ENCODE assay signal across 14 mouse cellular contexts in genomic region chr4:98098663-98099062, GRCm38 (mm10).
DNase-seq lines count a peak whose midpoint lies in the region; ATAC-seq lines count a peak whose summit lies in the region.
"Had no signal": no experiment of that assay in that cellular context is flagged by ENCODE, and none has a peak within 500 bp of the region (broad histone marks: within the 10 kb centered on the region; RNA-seq: fewer than 3 reads in every experiment).

No protein-coding gene starts in this region.

- H3K27ac ChIP-seq in forebrain, embryonic 13.5 days = peak overlapping the region; percentile 55
- H3K27ac ChIP-seq in forebrain, embryonic 11.5 days (ENCODE audit: low read depth, low read length) = no peak overlapping the region
- peak overlapping the region; percentile 41; the same call in 1 of the 2 replicates for H3K27ac ChIP-seq in hindbrain, embryonic 13.5 days
- H3K27ac ChIP-seq in hindbrain, embryonic 16.5 days (ENCODE audit: low read depth, low read length) = no peak overlapping the region
- no peak overlapping the region for H3K27ac ChIP-seq in liver, embryonic 13.5 days

- no peak for DNase-seq in forebrain, embryonic 11.5 days (ENCODE audit: low spot score)
- peak; percentile 37 for DNase-seq in liver, embryonic 13.5 days
- DNase-seq in ovary, postnatal 36 days (ENCODE audit: low spot score) = no peak
- no peak for DNase-seq in adrenal gland, postnatal 4 days (ENCODE audit: low spot score in 2 of 2)
- DNase-seq: cerebellum, adult 8-10 months; kidney, adult 2 months; lung, postnatal 14 days; right cerebral cortex, adult 18-20 months; thymus, postnatal 14 days had no signal

- no peak overlapping the region for H3K9ac ChIP-seq in forebrain, embryonic 13.5 days
- no peak overlapping the region for H3K9ac ChIP-seq in forebrain, embryonic 11.5 days (ENCODE audit: low read length)
- H3K9ac ChIP-seq in hindbrain, embryonic 13.5 days = no peak overlapping the region
- H3K9ac ChIP-seq in hindbrain, embryonic 16.5 days (ENCODE audit: low read depth, low read length) = no peak overlapping the region
- H3K9ac ChIP-seq in liver, embryonic 13.5 days = no peak overlapping the region

- no peak for ATAC-seq in forebrain, embryonic 13.5 days
- no peak for ATAC-seq in forebrain, embryonic 11.5 days (replicated peaks; ENCODE audit: low FRiP score)
- ATAC-seq in hindbrain, embryonic 13.5 days (ENCODE audit: low FRiP score) = no peak
- no peak for ATAC-seq in hindbrain, embryonic 16.5 days
- peak; percentile 72 for ATAC-seq in common myeloid progenitor, adult 5-6 weeks (replicated peaks; ENCODE audit: low read depth, poor library complexity, severe bottlenecking)
- peak; percentile 99 for ATAC-seq in liver, embryonic 13.5 days (ENCODE audit: low read depth)

- no peaks in the 10 kb centered on the region for H3K27me3 ChIP-seq in forebrain, embryonic 13.5 days
- no peaks in the 10 kb centered on the region for H3K27me3 ChIP-seq in forebrain, embryonic 11.5 days (ENCODE audit: control insufficient read depth, insufficient read depth, low read length)
- no peaks in the 10 kb centered on the region for H3K27me3 ChIP-seq in hindbrain, embryonic 13.5 days
- no peaks in the 10 kb centered on the region for H3K27me3 ChIP-seq in hindbrain, embryonic 16.5 days (replicated peaks; ENCODE audit: control insufficient read depth, insufficient read depth, low read length)
- H3K27me3 ChIP-seq in liver, embryonic 13.5 days = 0 out of 2 replicates have a peak, but pooled peaks cover 4% of the 10 kb centered on the region

- H3K4me3 ChIP-seq in forebrain, embryonic 13.5 days = no peak overlapping the region
- H3K4me3 ChIP-seq in forebrain, embryonic 11.5 days (ENCODE audit: low read depth, low read length) = no peak overlapping the region
- H3K4me3 ChIP-seq in hindbrain, embryonic 13.5 days = no peak overlapping the region
- no peak overlapping the region for H3K4me3 ChIP-seq in hindbrain, embryonic 16.5 days (ENCODE audit: low read length)
- H3K4me3 ChIP-seq in liver, embryonic 13.5 days (replicated peaks) = no peak overlapping the region
- H3K4me3 ChIP-seq: layer of hippocampus, adult 2 months had no signal

- no peaks in the 10 kb centered on the region for H3K9me3 ChIP-seq in forebrain, embryonic 13.5 days (replicated peaks)
- no peaks in the 10 kb centered on the region for H3K9me3 ChIP-seq in forebrain, embryonic 11.5 days (ENCODE audit: control insufficient read depth, low read length)
- H3K9me3 ChIP-seq in hindbrain, embryonic 13.5 days = no peaks in the 10 kb centered on the region
- no peaks in the 10 kb centered on the region for H3K9me3 ChIP-seq in hindbrain, embryonic 16.5 days (ENCODE audit: control insufficient read depth, low read length)
- no peaks in the 10 kb centered on the region for H3K9me3 ChIP-seq in liver, embryonic 13.5 days (replicated peaks)

- H3K4me1 ChIP-seq in forebrain, embryonic 13.5 days = peaks cover 64% of the 10 kb centered on the region
- H3K4me1 ChIP-seq in forebrain, embryonic 11.5 days (replicated peaks; ENCODE audit: control insufficient read depth, insufficient read depth, low read length) = peaks cover 14% of the 10 kb centered on the region
- H3K4me1 ChIP-seq in hindbrain, embryonic 13.5 days (replicated peaks) = peaks cover 57% of the 10 kb centered on the region
- H3K4me1 ChIP-seq in hindbrain, embryonic 16.5 days (ENCODE audit: control insufficient read depth, insufficient read depth, low read depth, low read length) = peaks cover 9% of the 10 kb centered on the region
- H3K4me1 ChIP-seq in liver, embryonic 13.5 days (replicated peaks) = peaks cover 16% of the 10 kb centered on the region

- no peak overlapping the region for H3K4me2 ChIP-seq in forebrain, embryonic 13.5 days
- H3K4me2 ChIP-seq in forebrain, embryonic 11.5 days (ENCODE audit: low read depth, low read length, severe bottlenecking) = no peak overlapping the region
- no peak overlapping the region for H3K4me2 ChIP-seq in hindbrain, embryonic 13.5 days
- no peak overlapping the region for H3K4me2 ChIP-seq in hindbrain, embryonic 16.5 days (ENCODE audit: low read length)
- H3K4me2 ChIP-seq in liver, embryonic 13.5 days = no peak overlapping the region

- 76% methylated on average over 1 of the region's 1 CpGs for WGBS in forebrain, embryonic 13.5 days
- WGBS in forebrain, embryonic 11.5 days = 68% methylated on average over 1 of the region's 1 CpGs
- 79% methylated on average over 1 of the region's 1 CpGs for WGBS in hindbrain, embryonic 13.5 days
- WGBS in hindbrain, embryonic 16.5 days = 67% methylated on average over 1 of the region's 1 CpGs
- 15% methylated on average over 1 of the region's 1 CpGs for WGBS in liver, embryonic 13.5 days (ENCODE audit: insufficient replicate concordance)

- peaks cover 21% of the 10 kb centered on the region; the same call in 1 of the 2 replicates for H3K36me3 ChIP-seq in forebrain, embryonic 13.5 days (ENCODE audit: poor library complexity, severe bottlenecking)
- H3K36me3 ChIP-seq in forebrain, embryonic 11.5 days (ENCODE audit: control insufficient read depth, insufficient read depth, low read length) = no peaks in the 10 kb centered on the region
- no peaks in the 10 kb centered on the region for H3K36me3 ChIP-seq in hindbrain, embryonic 13.5 days
- no peaks in the 10 kb centered on the region for H3K36me3 ChIP-seq in hindbrain, embryonic 16.5 days (ENCODE audit: control insufficient read depth, insufficient read depth, low read length)
- no peaks in the 10 kb centered on the region for H3K36me3 ChIP-seq in liver, embryonic 13.5 days

Comparison
In these comparisons a context has a peak if more than half of its experiments do, and no peak if none do; other contexts are left out.
1. H3K27ac ChIP-seq: peak in forebrain, embryonic 13.5 days (single experiment) and hindbrain, embryonic 13.5 days (single experiment); none in forebrain, embryonic 11.5 days (single experiment), hindbrain, embryonic 16.5 days (single experiment) and liver, embryonic 13.5 days (single experiment).
2. ATAC-seq: peak in common myeloid progenitor, adult 5-6 weeks (single experiment) and liver, embryonic 13.5 days (single experiment); none in forebrain, embryonic 13.5 days (single experiment), forebrain, embryonic 11.5 days (single experiment), hindbrain, embryonic 13.5 days (single experiment) and hindbrain, embryonic 16.5 days (single experiment).